Mouse (Mus musculus): ENCODE data around the gene A630076J17Rik. TPM values are rescaled to one million over a fixed set of nuclear protein-coding genes. Genes with fewer than 3 reads are reported as not detected.

A630076J17Rik gene
- polyA plus RNA-seq, 1 experiment from 2014 or later = 1.3 TPM

DNA sequence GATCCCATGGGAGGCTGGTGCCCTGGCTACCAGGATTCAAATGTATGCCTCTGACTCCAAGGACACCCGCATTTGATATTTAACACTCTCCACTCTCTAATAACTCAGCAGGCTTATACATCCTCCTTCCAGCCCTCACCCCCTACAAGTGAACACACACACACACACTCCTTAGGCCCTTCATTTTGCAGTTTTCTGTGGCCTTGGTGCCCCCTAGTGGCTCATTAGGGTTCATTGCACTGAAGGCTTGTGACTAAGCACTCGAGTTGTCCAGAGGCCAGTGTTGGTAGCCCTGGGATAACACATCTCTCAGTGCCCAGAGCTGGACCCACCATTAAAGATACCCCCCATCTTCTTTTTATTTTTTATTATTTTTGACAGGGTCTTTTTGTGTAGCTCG, 43.4 kb downstream of the A630076J17Rik start:
- 19% methylated on average over 3 of the region's 3 CpGs for WGBS
- no peaks in the 10 kb centered on the region for H3K9me3 ChIP-seq (ENCODE audit: control insufficient read depth, low read depth, low read length)
- no peaks in the 10 kb centered on the region for H3K36me3 ChIP-seq (ENCODE audit: control insufficient read depth, insufficient read depth, low read length)
- H3K4me3 ChIP-seq (ENCODE audit: low read depth, low read length) = no peak overlapping the region
- H3K27me3 ChIP-seq (ENCODE audit: control insufficient read depth, insufficient read depth, low read length) = no peaks in the 10 kb centered on the region
- H3K4me1 ChIP-seq (ENCODE audit: control insufficient read depth, insufficient read depth, low read length) = no peaks in the 10 kb centered on the region
- H3K27ac ChIP-seq (ENCODE audit: low read length) = no peak overlapping the region
- no peak overlapping the region for H3K4me2 ChIP-seq (replicated peaks; ENCODE audit: low read depth, low read length)
- ATAC-seq (ENCODE audit: insufficient number of reproducible peaks, insufficient read depth, low FRiP score, low read depth) = peak; percentile 51
- H3K9ac ChIP-seq (replicated peaks; ENCODE audit: low read depth, low read length) = no peak overlapping the region

DNA sequence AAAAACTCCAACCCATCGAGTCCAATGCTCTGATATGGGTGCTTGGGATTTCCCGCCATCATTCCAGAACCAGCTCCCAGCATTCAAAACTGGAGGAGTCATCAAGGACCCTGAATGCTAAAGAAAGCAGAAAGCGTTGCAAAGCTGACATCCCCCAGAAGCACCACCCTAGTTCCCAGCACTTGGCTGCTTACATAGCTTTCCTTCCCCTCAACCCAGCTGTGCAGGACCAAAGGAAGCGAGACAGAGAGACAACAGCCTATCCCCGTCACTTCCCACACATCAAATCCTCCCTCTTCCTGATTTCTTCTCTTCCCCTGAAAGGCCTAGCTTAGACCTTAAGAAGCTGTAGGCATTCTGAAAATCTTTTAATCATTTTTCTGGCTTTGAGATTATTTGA, 44.9 kb downstream of the A630076J17Rik start:
- Histone ChIP-seq H3K4me1 (ENCODE audit: control insufficient read depth, insufficient read depth, low read length) (peaks cover 8% of the 10 kb centered on the region), H3K9me3 (ENCODE audit: control insufficient read depth, low read depth, low read length) (no peaks in the 10 kb centered on the region), H3K27me3 (ENCODE audit: control insufficient read depth, insufficient read depth, low read length) (no peaks in the 10 kb centered on the region), H3K9ac (replicated peaks; ENCODE audit: low read depth, low read length) (no peak overlapping the region), H3K4me2 (replicated peaks; ENCODE audit: low read depth, low read length) (no peak overlapping the region), H3K4me3 (ENCODE audit: low read depth, low read length) (no peak overlapping the region), H3K36me3 (ENCODE audit: control insufficient read depth, insufficient read depth, low read length) (no peaks in the 10 kb centered on the region), H3K27ac (ENCODE audit: low read length) (no peak overlapping the region)
- no peak for ATAC-seq (ENCODE audit: insufficient number of reproducible peaks, insufficient read depth, low FRiP score, low read depth)
- 47% methylated on average over 5 of the region's 5 CpGs for WGBS

DNA sequence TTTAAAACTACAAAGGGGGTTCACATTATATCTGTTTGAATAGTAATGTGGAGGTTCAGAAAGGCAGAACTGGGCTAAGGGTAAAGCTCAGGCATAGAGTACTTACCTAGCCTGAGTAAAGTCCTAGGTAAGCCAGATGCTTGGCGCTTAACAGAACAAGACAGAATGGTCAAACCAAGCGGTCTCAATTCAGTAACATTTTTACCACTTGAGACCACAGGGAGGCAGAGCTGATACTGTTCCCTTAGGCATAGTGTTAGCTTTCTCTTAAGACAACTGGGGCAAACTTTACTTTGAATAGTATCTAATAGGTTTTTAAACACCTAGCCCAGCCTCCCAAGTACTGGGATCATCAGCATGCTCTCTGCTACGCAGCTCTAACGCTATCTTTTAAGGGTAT, 45.6 kb downstream of the A630076J17Rik start:
- H3K36me3 ChIP-seq (ENCODE audit: control insufficient read depth, insufficient read depth, low read length) = no peaks in the 10 kb centered on the region
- H3K27ac ChIP-seq (ENCODE audit: low read length) = no peak overlapping the region
- H3K4me3 ChIP-seq (ENCODE audit: low read depth, low read length) = no peak overlapping the region
- no peak for ATAC-seq (ENCODE audit: insufficient number of reproducible peaks, insufficient read depth, low FRiP score, low read depth)
- H3K4me2 ChIP-seq (replicated peaks; ENCODE audit: low read depth, low read length) = no peak overlapping the region
- H3K9ac ChIP-seq (replicated peaks; ENCODE audit: low read depth, low read length) = no peak overlapping the region
- peaks cover 9% of the 10 kb centered on the region for H3K4me1 ChIP-seq (ENCODE audit: control insufficient read depth, insufficient read depth, low read length)
- 57% methylated on average over 4 of the region's 4 CpGs for whole genome bisulfite sequencing
- H3K27me3 ChIP-seq (ENCODE audit: control insufficient read depth, insufficient read depth, low read length) = no peaks in the 10 kb centered on the region
- H3K9me3 ChIP-seq (ENCODE audit: control insufficient read depth, low read depth, low read length) = no peaks in the 10 kb centered on the region

DNA sequence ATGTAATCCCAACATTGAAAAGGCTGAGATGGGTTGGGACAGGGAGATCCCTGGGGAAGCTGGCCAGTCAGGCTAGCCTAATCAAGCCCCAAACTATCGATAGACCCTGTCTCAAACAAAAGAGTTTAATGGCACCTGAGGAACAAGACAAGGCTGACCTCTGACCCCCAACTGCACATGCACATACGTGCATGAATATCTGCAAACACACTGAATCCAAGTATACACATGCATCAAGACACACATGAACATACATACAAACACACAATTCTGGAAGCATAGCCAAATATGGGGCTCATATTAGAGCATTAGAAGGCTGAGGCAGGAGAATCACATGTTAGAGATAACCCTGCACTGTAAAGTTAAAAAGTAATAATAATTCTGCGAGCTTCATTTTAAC, 46.2 kb downstream of the A630076J17Rik start:
- WGBS = 87% methylated on average over 3 of the region's 3 CpGs
- Histone ChIP-seq H3K4me2 (replicated peaks; ENCODE audit: low read depth, low read length) (no peak overlapping the region), H3K27ac (ENCODE audit: low read length) (no peak overlapping the region), H3K36me3 (ENCODE audit: control insufficient read depth, insufficient read depth, low read length) (0 out of 2 replicates have a peak, but pooled peaks cover under 1% of the 10 kb centered on the region), H3K27me3 (ENCODE audit: control insufficient read depth, insufficient read depth, low read length) (no peaks in the 10 kb centered on the region), H3K9ac (replicated peaks; ENCODE audit: low read depth, low read length) (no peak overlapping the region), H3K4me3 (ENCODE audit: low read depth, low read length) (no peak overlapping the region), H3K4me1 (ENCODE audit: control insufficient read depth, insufficient read depth, low read length) (peaks cover 9% of the 10 kb centered on the region), H3K9me3 (ENCODE audit: control insufficient read depth, low read depth, low read length) (no peaks in the 10 kb centered on the region)
- no peak for ATAC-seq (ENCODE audit: insufficient number of reproducible peaks, insufficient read depth, low FRiP score, low read depth)

DNA sequence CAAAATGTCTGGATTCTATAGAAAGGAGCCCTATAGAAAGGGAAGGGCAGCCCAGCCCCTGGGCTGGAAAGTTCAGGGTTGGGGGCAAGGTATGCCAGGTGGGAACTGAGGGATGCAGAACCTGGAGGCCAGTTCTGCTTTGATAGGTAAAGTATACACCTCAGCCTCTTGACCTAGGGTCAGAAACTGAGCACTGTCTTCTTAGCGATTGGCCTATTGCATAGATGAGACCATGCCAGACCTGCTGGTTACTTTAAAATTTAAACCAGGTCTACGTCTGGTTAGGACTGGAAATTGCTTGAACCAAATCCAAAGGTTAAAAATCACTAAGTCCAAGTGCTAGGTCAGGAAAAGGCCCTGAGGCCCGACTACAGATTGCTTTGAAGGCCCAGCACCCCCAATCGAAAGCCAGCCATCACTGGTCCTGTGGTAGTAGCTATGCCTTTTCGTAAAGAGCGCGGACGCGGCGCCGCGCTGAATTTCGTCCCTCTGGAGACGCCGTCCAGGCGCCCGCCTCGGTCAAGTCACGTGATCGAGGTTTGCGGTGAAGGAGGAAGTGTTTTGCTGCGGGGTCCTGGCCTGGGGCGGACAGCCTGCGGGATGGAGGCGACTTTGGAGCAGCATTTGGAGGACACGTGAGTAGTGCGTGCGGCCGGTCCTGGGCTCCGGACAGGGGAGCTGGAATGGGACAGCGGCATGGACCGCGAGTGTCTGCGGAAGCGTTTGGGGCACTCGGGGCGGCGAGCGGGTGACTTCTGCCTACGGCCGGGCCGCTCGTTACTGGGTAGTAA, 48.3 kb downstream of the A630076J17Rik start, which contains the start of gene Lamtor5:
TSS of gene Lamtor5 (plus strand) at position 380 of the 791 bp plus-strand sequence.
- ATAC-seq (ENCODE audit: insufficient number of reproducible peaks, insufficient read depth, low FRiP score, low read depth) = peak; percentile 86; the same call in 1 of the 2 replicates
- 3% methylated on average over 43 of the region's 43 CpGs for WGBS
- no peaks in the 10 kb centered on the region for H3K27me3 ChIP-seq (ENCODE audit: control insufficient read depth, insufficient read depth, low read length)

More for the DNA sequence above, 48.3 kb downstream of the A630076J17Rik start, which contains the start of gene Lamtor5:
- Histone ChIP-seq H3K4me1 (ENCODE audit: control insufficient read depth, insufficient read depth, low read length) (peaks cover 9% of the 10 kb centered on the region), H3K36me3 (ENCODE audit: control insufficient read depth, insufficient read depth, low read length) (peaks cover 15% of the 10 kb centered on the region), H3K4me3 (ENCODE audit: low read depth, low read length) (peak within 1 kb of the TSS; percentile 80), H3K9ac (replicated peaks; ENCODE audit: low read depth, low read length) (peak within 1 kb of the TSS; percentile 65), H3K27ac (ENCODE audit: low read length) (no peak within 1 kb of the TSS), H3K4me2 (replicated peaks; ENCODE audit: low read depth, low read length) (peak within 1 kb of the TSS; percentile 63), H3K9me3 (ENCODE audit: control insufficient read depth, low read depth, low read length) (no peaks in the 10 kb centered on the region)

Other genes starting within 250 kb of the A630076J17Rik start
- gene Kcna3, start 194.4 kb upstream of the A630076J17Rik start, polyA plus RNA-seq (2014; fragmentation: Nextera tagmentation; extraction: Ambion mirVana) = 0.59 and 1.6 TPM in 2 replicates
- gene Kcna2, start 129.5 kb upstream of the A630076J17Rik start, polyA plus RNA-seq (2014; fragmentation: Nextera tagmentation; extraction: Ambion mirVana) = 0.13 and 0.14 TPM in 2 replicates
- not detected in 2 replicates for gene Kcna10, start 47.6 kb upstream of the A630076J17Rik start, polyA plus RNA-seq (2014; fragmentation: Nextera tagmentation; extraction: Ambion mirVana)
- 2,615 and 2,827 TPM in 2 replicates for gene Cym, start 8.9 kb upstream of the A630076J17Rik start, polyA plus RNA-seq (2014; fragmentation: Nextera tagmentation; extraction: Ambion mirVana)
- gene Prok1, start 9.1 kb downstream of the A630076J17Rik start, polyA plus RNA-seq (2014; fragmentation: Nextera tagmentation; extraction: Ambion mirVana) = not detected in 2 replicates
- 196 and 201 TPM in 2 replicates for gene Lamtor5, start 48.2 kb downstream of the A630076J17Rik start, polyA plus RNA-seq (2014; fragmentation: Nextera tagmentation; extraction: Ambion mirVana)
- gene Slc16a4, start 60.6 kb downstream of the A630076J17Rik start, polyA plus RNA-seq (2014; fragmentation: Nextera tagmentation; extraction: Ambion mirVana) = 5.2 and 5.7 TPM in 2 replicates
- gene Rbm15, start 103.1 kb downstream of the A630076J17Rik start, polyA plus RNA-seq (2014; fragmentation: Nextera tagmentation; extraction: Ambion mirVana) = 19.0 and 20.7 TPM in 2 replicates
- 0.11 TPM in 1 of 2 replicates, not detected in the other for gene Kcnc4, start 228.9 kb downstream of the A630076J17Rik start, polyA plus RNA-seq (2014; fragmentation: Nextera tagmentation; extraction: Ambion mirVana)

Measured in stomach, embryonic 14.5 days (tissue).